Mouse (Mus musculus): ENCODE data around the gene Itga2b. TPM values are rescaled to one million over a fixed set of nuclear protein-coding genes. Genes with fewer than 3 reads are reported as not detected.

Gene Itga2b
- polyA plus RNA-seq, 1 experiment from 2014 or later = 5.4 TPM

DNA sequence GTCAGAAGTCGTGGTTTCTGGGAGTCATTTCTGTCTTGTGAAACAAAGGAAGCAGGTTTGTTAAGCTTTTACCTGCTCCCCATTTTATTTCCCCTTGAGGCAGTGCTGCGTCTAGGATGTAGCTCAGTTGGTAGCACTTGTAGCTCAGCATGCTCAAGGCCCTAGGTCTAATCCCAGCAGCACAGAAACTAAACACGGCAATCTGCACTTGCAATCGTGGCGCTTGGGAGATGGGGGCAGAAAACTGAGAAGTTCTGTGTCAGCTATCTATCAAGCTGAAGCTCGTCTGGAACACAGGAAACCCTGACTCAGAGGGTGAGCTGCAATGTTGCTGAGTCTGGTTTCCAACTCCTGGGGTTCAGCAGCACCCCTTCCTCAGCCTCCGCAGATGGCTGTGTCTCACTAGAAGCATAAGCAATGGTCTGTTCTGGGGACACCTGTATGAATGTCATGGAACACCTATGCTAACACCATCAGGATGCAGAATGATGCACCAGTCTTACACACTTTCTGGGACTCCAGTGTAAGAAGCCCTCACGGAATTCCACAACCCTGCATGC is 40.9 kb downstream of the Itga2b start:
- H3K9ac ChIP-seq (ENCODE audit: low read length) = no peak overlapping the region
- TF ChIP-seq EP300 (optimal IDR thresholded peaks at IDR 0.05) = no peak
- TF ChIP-seq CTCF (IDR thresholded peaks at IDR 0.05; ENCODE audit: low read depth) = no peak
- H3K4me3 ChIP-seq (ENCODE audit: low read depth, low read length) = no peak overlapping the region
- H3K36me3 ChIP-seq (ENCODE audit: control insufficient read depth, insufficient read depth, low read length) = peaks cover 5% of the 10 kb centered on the region; the same call in 1 of the 2 replicates
- no peak for DNase-seq (ENCODE audit: low spot score)
- H3K27ac ChIP-seq (replicated peaks) = no peak overlapping the region
- no peaks in the 10 kb centered on the region for H3K4me1 ChIP-seq (replicated peaks; ENCODE audit: control insufficient read depth, insufficient read depth)
- ATAC-seq (ENCODE audit: low FRiP score, low TSS enrichment) = no peak
- H3K4me2 ChIP-seq (replicated peaks; ENCODE audit: low read depth) = no peak overlapping the region
- 56% methylated on average over 8 of the region's 8 CpGs for WGBS
- no peaks in the 10 kb centered on the region for H3K9me3 ChIP-seq (ENCODE audit: control insufficient read depth, low read length)
- no peaks in the 10 kb centered on the region for H3K27me3 ChIP-seq (ENCODE audit: control insufficient read depth, insufficient read depth, low read length)

DNA sequence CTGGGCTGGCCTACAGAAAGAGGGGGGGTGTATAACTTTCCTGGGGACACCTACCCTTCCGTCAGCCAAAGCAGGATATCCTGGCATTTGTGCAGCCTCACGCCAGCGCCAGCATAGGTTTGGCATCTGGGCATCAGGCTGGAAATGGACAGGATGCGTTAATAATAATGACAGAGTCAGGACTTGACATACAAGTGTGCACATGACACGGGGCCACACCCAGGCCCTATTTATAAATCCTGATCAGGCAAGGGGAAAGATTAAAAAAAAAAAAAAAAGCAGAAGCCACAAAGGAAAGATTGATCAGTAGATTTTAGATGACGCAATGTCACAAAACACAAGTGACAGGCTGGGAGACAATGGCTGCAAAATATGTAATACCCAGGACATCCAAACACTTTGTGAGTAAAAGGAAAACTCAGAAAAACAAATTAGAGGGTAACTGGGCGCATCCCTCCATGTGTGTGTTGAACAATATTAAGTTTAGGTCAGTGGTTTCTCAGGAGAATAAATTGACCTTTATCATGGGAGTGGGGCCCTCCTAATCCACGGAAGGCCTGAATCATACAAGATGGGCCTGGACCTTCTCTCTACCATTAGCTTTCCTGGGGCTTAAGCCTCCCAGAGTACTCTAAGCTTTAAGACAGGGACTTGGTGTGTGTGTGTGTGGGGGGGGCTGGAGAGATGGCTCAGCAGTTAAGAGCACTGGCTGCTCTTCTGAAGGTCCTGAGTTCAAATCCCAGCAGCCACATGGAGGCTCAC is 44.2 kb downstream of the Itga2b start:
- Histone ChIP-seq H3K27me3 (ENCODE audit: control insufficient read depth, insufficient read depth, low read length) (no peaks in the 10 kb centered on the region), H3K4me3 (ENCODE audit: low read depth, low read length) (no peak overlapping the region), H3K27ac (replicated peaks) (no peak overlapping the region), H3K36me3 (ENCODE audit: control insufficient read depth, insufficient read depth, low read length) (no peaks in the 10 kb centered on the region), H3K9ac (ENCODE audit: low read length) (no peak overlapping the region), H3K4me2 (replicated peaks; ENCODE audit: low read depth) (no peak overlapping the region), H3K4me1 (replicated peaks; ENCODE audit: control insufficient read depth, insufficient read depth) (no peaks in the 10 kb centered on the region), H3K9me3 (ENCODE audit: control insufficient read depth, low read length) (no peaks in the 10 kb centered on the region)
- WGBS = 69% methylated on average over 8 of the region's 8 CpGs
- ATAC-seq (ENCODE audit: low FRiP score, low TSS enrichment) (no peak), DNase-seq (ENCODE audit: low spot score) (no peak)
- TF ChIP-seq CTCF (IDR thresholded peaks at IDR 0.05; ENCODE audit: low read depth) (no peak), EP300 (optimal IDR thresholded peaks at IDR 0.05) (no peak)

DNA sequence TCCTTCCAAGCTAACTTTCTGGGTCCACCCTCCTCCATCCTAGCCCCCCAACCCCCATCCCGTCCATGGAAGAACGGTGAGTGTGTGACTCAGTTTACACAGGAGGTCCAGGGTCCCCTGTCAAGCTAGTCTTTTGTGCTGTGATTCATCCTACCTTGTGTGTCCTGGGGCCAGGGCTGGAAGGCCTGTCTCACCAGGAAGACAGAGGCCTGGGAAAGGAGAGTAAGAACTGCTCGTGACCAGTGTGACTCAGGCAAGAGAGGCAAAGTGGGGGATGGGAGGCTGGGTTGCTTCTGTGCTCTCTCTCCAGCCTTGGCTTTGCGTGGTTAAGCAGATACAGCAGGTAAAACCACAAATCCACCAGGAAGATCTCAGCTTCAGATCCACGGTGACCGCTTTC is 45.3 kb downstream of the Itga2b start:
- 66% methylated on average over 6 of the region's 6 CpGs for WGBS
- Histone ChIP-seq H3K9me3 (ENCODE audit: control insufficient read depth, low read length) (no peaks in the 10 kb centered on the region), H3K9ac (ENCODE audit: low read length) (no peak overlapping the region), H3K4me2 (replicated peaks; ENCODE audit: low read depth) (no peak overlapping the region), H3K27me3 (ENCODE audit: control insufficient read depth, insufficient read depth, low read length) (no peaks in the 10 kb centered on the region), H3K36me3 (ENCODE audit: control insufficient read depth, insufficient read depth, low read length) (no peaks in the 10 kb centered on the region), H3K4me3 (ENCODE audit: low read depth, low read length) (no peak overlapping the region), H3K27ac (replicated peaks) (no peak overlapping the region; the same call in 1 of the 2 replicates), H3K4me1 (replicated peaks; ENCODE audit: control insufficient read depth, insufficient read depth) (no peaks in the 10 kb centered on the region)
- TF ChIP-seq EP300 (optimal IDR thresholded peaks at IDR 0.05) = no peak
- TF ChIP-seq CTCF (IDR thresholded peaks at IDR 0.05; ENCODE audit: low read depth) = no peak
- DNase-seq (ENCODE audit: low spot score) (no peak), ATAC-seq (ENCODE audit: low FRiP score, low TSS enrichment) (peak; percentile 71)

DNA sequence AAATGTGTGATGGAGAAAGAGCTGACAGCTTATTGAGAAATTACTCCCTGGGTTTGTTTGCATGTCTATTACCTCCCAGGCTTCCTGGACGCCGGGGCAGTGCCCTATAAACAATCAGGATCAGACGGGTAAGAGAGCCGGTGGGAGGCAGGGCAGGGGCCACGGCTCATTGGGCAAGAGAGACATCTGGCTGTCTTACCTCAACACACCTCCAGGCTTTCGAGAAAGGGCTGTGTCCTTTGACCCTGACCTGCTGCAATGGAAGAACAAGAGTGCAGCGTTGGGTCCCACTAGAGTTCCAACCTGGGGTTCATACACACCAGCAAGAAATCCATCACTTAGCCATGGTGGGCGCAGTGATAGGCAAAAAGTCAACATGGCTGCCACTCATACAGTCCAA is 48.4 kb downstream of the Itga2b start:
- Histone ChIP-seq H3K4me1 (replicated peaks; ENCODE audit: control insufficient read depth, insufficient read depth) (no peaks in the 10 kb centered on the region), H3K4me2 (replicated peaks; ENCODE audit: low read depth) (no peak overlapping the region), H3K4me3 (ENCODE audit: low read depth, low read length) (no peak overlapping the region), H3K36me3 (ENCODE audit: control insufficient read depth, insufficient read depth, low read length) (no peaks in the 10 kb centered on the region), H3K9me3 (ENCODE audit: control insufficient read depth, low read length) (no peaks in the 10 kb centered on the region), H3K27me3 (ENCODE audit: control insufficient read depth, insufficient read depth, low read length) (no peaks in the 10 kb centered on the region), H3K27ac (replicated peaks) (no peak overlapping the region), H3K9ac (ENCODE audit: low read length) (no peak overlapping the region)
- DNase-seq (ENCODE audit: low spot score) (no peak), ATAC-seq (ENCODE audit: low FRiP score, low TSS enrichment) (no peak)
- 48% methylated on average over 8 of the region's 8 CpGs for WGBS
- TF ChIP-seq EP300 (optimal IDR thresholded peaks at IDR 0.05) = no peak
- TF ChIP-seq CTCF (IDR thresholded peaks at IDR 0.05; ENCODE audit: low read depth) = no peak

DNA sequence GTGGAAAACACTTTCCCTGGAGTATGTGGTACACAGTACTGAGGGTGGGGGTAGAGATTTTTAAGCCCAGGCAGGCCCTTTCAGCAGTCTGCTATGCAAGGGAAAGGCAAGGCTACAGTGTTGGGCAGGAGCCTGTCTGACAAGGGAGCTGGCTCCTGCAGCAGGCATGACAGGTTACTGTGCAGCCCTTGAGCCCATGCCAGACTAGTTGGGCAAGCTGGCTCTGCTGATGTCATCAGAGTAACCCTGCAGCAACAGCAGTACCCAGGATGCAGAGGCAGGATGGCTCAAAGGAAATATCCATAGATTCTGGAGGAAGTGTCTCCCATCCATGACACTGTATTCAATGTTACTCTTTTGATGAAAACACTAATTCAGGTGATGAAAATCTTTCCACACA is 51.0 kb downstream of the Itga2b start:
- no peak for ATAC-seq (ENCODE audit: low FRiP score, low TSS enrichment)
- no peak for DNase-seq (ENCODE audit: low spot score)
- no peak overlapping the region for H3K4me2 ChIP-seq (replicated peaks; ENCODE audit: low read depth)
- no peaks in the 10 kb centered on the region for H3K27me3 ChIP-seq (ENCODE audit: control insufficient read depth, insufficient read depth, low read length)
- TF ChIP-seq CTCF (IDR thresholded peaks at IDR 0.05; ENCODE audit: low read depth) (no peak), EP300 (optimal IDR thresholded peaks at IDR 0.05) (no peak)
- H3K9me3 ChIP-seq (ENCODE audit: control insufficient read depth, low read length) = no peaks in the 10 kb centered on the region
- no peak overlapping the region for H3K9ac ChIP-seq (ENCODE audit: low read length)
- H3K27ac ChIP-seq (replicated peaks) = no peak overlapping the region
- H3K4me1 ChIP-seq (replicated peaks; ENCODE audit: control insufficient read depth, insufficient read depth) = no peaks in the 10 kb centered on the region
- no peak overlapping the region for H3K4me3 ChIP-seq (ENCODE audit: low read depth, low read length)
- no peaks in the 10 kb centered on the region for H3K36me3 ChIP-seq (ENCODE audit: control insufficient read depth, insufficient read depth, low read length)

DNA sequence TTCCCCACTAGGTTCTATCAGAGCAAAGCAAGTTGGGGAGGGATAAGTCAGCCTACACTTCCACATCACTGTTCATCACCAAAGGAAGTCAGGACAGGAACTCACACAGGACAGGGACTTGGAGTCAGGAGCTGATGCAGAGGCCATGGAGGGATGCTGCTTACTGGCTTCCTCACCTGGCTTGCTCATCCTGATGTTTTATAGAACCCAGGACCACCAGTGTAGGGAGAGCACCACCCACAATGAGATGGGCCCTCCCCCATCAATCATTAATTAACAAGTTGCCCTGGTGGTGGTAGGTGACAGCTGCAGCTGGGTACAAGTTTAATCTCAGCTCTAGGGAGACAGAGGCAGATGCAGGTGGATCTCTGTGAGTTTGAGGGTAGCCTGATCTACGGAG is 52.8 kb downstream of the Itga2b start:
- ATAC-seq (ENCODE audit: low FRiP score, low TSS enrichment) (no peak), DNase-seq (ENCODE audit: low spot score) (no peak)
- H3K4me3 ChIP-seq (ENCODE audit: low read depth, low read length) = no peak overlapping the region
- H3K27me3 ChIP-seq (ENCODE audit: control insufficient read depth, insufficient read depth, low read length) = no peaks in the 10 kb centered on the region
- H3K4me1 ChIP-seq (replicated peaks; ENCODE audit: control insufficient read depth, insufficient read depth) = no peaks in the 10 kb centered on the region
- H3K36me3 ChIP-seq (ENCODE audit: control insufficient read depth, insufficient read depth, low read length) = no peaks in the 10 kb centered on the region
- no peak overlapping the region for H3K9ac ChIP-seq (ENCODE audit: low read length)
- no peak for TF ChIP-seq CTCF (IDR thresholded peaks at IDR 0.05; ENCODE audit: low read depth)
- TF ChIP-seq EP300 (optimal IDR thresholded peaks at IDR 0.05) = no peak
- H3K4me2 ChIP-seq (replicated peaks; ENCODE audit: low read depth) = no peak overlapping the region
- WGBS = 74% methylated on average over 1 of the region's 1 CpGs
- no peak overlapping the region for H3K27ac ChIP-seq (replicated peaks)
- H3K9me3 ChIP-seq (ENCODE audit: control insufficient read depth, low read length) = no peaks in the 10 kb centered on the region
